Mouse (Mus musculus): ENCODE measurements at regions not wholly inside any gene's neighbourhood (a gene's known extent, or its start where the extent isn't known, plus 50 kb on each side); places are given as distances from the start of the nearest gene placed in this dataset.

DNA sequence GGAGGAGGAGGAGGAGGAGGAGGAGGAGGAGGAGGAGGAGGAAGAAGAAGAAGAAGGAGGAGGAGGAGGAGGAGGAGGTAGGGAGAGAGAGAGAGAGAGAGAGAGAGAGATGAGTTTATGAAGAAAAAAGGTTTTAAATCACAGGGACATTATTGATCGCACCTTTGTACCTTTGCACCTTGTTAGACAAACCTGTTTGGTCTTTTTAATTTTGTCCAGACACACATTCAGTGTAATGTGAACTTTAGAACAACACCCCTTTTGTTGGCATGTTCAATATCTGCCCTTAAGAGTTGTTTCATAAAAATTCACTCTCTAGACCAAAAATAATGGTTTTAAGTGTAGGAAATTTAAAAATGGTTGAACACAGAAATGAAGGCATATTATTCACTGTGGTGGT is 527.5 kb upstream of the Gm5415 start:
- intact Hi-C loops (cut with DNase I) = no loop called here

DNA sequence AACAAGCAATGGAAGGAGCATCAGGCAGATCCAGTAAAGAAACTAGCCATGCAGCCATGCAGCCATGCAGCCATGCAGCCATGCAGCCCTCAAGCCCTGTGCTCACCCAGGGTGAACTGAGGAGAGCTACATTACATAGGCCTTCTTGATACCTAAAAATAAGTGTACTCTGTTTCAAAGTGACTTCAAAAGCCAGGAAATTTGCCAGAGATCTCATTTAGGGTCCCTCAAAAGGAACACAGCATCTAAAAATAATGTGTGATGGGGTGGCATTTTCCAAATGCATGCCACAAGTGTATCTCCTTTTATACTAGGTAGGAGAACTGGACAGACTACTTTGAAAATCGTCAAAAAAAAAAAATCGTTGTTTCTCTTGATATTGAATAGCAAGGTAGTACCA is 510.9 kb upstream of the Gm5415 start:
- DNase-seq (ENCODE audit: low spot score in 2 of 2) = no peak
- intact Hi-C loops (cut with DNase I) = no loop called here

More for the DNA sequence above, 527.5 kb upstream of the Gm5415 start:
- DNase-seq (ENCODE audit: low spot score in 2 of 2) = no peak

DNA sequence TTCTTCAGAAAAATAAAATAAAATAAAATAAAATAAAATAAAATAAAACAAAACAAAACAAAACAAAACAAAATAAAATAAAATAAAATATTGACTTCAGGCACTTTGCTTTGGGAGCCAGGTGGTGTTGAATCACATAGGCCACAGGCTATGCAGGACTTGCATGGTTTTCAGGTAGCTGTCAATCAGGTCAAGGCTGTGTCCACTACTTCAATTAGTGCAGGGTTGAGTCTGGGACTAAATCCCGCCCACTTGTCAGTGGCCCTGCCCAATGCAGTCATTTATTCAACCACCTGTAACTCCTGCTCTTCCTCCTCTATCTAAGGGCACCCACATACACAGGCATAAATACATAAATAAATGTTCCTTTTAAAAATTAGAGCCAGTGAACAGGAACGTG is 497.3 kb upstream of the Gm5415 start:
- intact Hi-C loops (cut with DNase I) = no loop called here
- no peak for DNase-seq (ENCODE audit: low spot score in 2 of 2)

DNA sequence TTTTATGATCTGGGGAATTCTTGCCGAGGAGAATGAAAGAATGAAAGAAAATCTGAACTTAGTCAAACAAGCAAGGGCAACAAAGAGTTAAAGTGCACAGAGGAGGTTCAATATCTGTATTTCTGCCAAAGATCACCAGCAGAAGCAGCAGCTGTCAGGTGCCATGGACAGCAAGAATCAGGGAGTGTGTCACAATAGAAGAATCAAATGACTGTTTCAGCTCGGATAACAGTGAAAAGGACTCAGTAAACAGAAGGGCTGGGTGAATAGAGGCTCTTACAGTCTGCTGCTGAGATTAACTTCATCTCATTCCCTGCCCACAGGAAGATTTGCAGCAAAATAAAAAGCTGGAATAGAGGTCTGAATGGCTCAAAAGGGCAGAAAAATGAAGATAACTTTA is 495.3 kb upstream of the Gm5415 start:
- DNase-seq (ENCODE audit: low spot score in 2 of 2) = peak in 1 of 2 experiments; percentile 9
- intact Hi-C loops (cut with DNase I) = no loop called here

DNA sequence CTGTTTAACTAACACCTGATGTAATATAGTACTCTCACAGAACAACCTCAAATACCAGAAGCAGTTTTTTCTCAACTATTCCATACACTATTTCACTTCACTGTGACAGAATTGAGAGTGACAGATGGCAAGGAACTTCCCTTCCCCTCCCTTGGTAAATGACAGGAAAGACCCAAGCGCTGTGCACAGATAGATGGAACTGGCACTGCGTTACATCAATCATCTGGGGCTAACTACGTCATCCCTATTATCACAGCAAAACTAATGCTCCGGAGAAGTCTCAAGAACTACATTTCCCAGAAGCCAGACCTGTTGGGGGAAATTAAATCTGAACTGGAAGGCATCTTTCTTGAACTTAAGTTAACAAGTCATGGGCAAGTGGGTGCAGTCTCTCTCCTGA is 493.6 kb upstream of the Gm5415 start:
- intact Hi-C loops (cut with DNase I) = no loop called here
- DNase-seq (ENCODE audit: low spot score in 2 of 2) = no peak

DNA sequence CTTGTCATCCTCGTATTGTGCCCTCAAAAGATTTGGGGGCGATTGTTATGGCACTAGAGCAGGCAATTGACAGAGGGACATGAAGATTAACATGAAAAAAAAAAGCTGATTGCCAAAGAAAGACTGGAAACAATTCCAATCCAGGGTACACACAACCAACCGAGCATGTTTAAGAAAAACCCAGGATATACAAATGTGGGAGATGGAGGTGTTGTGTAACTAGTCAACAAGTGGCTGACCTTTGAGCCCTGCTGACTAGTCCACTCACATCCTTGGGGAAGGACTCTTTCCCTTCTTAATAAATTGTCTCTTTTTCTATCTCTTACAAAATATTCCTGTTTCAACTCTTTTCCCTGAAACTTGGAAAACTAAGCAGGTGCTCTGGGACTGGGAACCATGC is 484.9 kb upstream of the Gm5415 start:
- intact Hi-C loops (cut with DNase I) = no loop called here
- DNase-seq (ENCODE audit: low spot score in 2 of 2) = no peak

DNA sequence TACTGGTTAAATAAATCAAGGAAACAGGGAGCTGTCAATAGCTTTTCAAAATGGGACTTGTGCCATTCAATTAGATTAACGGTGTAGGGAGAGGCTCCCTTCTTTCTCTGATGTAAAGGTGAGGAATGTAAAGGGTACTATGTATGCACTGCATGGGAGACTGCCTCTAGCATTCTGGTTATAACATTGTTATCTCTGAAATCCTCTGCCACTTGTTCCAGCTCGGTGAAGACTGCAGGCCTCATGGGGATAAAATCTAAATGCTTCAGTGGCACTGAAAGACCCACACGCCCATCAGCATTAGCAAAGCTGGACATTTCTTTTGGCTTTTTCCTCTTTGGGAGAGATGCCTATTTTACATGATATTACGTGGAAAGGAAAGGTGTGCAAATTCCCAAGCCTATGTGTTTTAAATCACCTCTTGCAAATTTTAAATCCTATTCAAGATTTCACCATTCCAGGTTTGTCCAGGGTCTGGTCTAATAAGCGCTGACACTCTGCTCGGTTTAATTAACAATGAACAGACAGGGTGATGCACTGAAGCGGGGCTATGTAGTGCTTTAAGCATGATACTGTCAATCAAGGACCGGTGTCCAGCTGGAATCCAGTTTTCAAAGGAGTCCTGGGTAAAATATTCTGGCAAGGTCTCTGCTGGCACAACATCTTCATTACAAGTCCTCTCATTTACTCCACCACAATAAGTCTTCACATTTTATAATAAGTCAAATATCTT is 479.8 kb upstream of the Gm5415 start:
- intact Hi-C loops (cut with DNase I) = no loop called here
- DNase-seq (ENCODE audit: low spot score in 2 of 2) = no peak

DNA sequence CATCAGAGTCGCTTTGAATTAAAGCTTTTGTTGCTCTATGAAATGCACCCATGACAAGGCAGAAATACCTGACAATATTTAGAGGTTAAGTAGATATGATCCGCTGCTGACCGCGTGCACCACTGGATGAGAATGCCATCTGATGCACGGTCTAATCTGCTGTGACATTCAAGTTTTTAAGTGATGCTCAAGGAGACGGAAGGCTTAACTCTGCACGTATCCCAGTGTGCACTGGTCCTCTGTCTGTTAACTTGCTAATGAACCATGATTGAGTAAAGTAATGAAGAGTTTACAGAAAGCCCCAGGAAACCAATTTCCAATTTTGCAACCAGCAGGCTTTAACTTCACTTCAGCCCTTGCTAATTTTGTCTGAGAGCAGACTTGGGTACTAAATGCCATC is 478.3 kb upstream of the Gm5415 start:
- intact Hi-C loops (cut with DNase I) = no loop called here
- DNase-seq (ENCODE audit: low spot score in 2 of 2) = no peak

DNA sequence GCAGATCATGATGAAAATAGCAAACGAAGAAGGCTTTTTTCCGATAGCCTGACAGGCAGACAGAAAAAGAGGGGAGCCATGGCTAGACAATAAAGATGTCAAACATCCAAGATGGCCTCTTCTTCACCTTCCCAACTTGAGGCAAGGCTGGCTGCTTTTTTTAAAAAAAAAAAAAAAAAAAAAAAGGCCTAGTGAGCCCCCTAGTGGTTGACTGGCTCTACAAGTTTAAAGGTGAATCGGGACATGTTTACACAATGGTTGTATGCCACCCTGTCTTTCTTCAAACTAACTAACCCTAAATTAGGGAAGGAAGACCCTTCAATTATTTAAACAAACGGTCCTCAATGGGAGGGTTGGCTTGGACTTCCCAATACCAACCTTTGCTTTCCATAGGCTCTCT is 475.8 kb upstream of the Gm5415 start:
- DNase-seq (ENCODE audit: low spot score in 2 of 2) = no peak
- intact Hi-C loops (cut with DNase I) = no loop called here

DNA sequence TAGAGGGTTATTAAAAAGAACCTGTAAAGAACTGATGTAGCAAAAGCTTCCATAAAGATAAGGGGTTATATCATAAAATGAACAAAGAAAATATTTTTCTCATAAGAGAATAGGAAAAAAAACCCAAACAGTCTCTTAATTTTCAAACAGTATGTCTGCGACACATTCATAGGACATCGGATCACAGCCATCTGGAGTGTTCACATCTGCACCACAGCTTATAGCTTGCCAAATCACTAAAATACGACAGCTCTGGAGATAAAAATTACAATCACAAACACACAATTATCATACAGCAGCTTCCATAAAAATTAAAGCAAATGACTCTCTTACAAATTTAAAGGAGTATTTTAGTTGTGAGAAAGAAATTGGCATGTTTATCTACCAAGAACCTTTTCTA is 456.9 kb upstream of the Gm5415 start:
- DNase-seq (ENCODE audit: low spot score in 2 of 2) = no peak
- intact Hi-C loops (cut with DNase I) = no loop called here

DNA sequence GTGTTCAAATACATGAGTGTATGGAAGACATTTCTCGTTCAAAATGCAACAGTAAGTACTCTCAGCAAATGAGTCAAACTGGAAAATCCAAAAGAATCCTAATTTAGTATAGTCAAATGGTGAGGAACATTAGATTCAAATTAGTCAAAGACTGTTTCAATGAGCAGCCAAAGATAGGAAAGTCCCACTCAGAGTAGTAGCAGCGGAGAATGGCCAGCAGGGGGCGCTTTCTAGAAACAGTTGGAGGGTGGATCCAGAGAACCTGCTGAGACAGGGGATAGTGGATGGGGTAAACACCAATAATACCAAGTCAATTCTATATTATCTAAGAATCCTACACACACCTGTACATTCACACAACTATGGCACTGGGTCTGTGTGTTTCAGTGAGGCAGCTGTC is 417.9 kb upstream of the Gm5415 start:
- DNase-seq (ENCODE audit: low spot score in 2 of 2) = no peak
- intact Hi-C loops (cut with DNase I) = no loop called here

DNA sequence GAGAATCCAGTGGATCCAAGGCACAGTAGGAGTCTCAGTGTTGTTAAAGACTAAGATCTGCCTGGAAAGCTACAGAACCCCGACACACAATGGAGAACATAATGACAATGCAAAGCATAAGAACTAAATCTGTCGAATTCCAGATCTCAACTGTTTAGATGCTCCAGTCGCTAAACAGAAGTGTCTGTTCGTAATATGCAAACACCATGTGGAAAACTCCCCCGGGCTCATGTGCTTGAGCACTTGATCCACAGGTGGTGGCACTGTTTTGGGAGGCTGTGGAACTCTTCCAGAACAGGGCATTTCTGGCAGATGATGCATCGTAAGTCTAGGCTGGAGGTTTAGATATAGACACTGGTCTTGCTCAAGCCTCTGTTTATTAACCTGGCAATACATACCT is 412.2 kb upstream of the Gm5415 start:
- peak in 1 of 2 experiments; percentile 10 for DNase-seq (ENCODE audit: low spot score in 2 of 2)
- intact Hi-C loops (cut with DNase I) = no loop called here

DNA sequence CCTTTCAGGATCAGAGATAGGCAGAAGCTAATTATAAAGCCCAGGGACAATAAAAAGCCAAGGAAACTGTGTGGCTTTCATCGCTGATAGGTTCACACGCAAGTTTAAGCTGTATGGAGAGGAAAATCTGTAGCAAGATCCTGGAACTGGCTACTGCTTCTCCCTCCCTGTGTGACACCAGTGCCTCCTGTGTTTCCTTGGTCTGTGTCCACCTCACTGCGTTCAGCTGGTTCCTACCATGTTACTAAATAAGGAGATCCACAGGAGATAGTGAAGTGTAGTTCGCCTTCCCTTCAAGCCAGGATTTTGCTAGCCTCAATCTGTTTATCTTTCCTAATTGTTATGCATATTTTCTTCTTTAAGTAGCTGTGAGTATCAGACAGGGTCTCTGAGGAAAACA is 399.2 kb upstream of the Gm5415 start:
- no peak for DNase-seq (ENCODE audit: low spot score in 2 of 2)
- intact Hi-C loops (cut with DNase I) = no loop called here

DNA sequence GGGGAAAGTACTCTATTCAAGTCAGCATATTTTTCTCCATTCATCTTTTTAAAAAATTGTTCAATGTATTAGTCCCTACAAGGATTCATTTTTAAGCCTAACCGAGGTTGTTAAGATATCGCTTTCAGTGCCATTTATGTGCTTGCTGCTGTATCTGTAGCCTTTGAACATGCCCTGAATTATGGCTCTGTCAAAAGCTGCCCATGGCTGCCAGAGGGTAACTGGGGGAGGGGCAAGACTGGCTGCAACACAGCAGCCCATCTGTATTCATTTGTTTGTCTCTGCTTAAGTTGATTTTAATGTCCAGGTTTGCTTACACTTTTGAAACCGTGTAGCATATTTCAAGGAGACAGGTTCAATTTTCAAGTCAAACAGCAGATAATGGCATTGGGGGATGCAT is 383.3 kb upstream of the Gm5415 start:
- intact Hi-C loops (cut with DNase I) = no loop called here
- no peak for DNase-seq (ENCODE audit: low spot score in 2 of 2)

DNA sequence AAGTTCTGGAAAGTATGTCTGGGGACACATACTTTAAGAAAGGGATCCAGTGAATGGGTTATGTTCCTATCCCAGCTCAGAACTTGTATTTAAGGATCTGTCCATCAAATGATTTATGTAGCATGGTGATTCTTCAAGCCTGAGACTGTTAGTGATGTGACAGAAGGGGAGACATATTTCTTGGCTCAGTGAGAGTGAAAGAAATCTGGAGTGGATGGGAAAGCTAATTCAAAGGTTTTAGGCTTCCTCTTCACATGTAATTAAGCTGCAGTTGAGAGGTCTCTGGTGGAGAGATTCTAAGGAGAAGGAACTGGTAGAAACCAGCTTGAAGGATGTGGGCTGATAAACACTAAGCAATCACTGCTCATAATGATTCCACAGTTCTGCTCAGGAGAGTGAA is 355.3 kb upstream of the Gm5415 start:
- no peak for DNase-seq (ENCODE audit: low spot score in 2 of 2)
- intact Hi-C loops (cut with DNase I) = no loop called here

DNA sequence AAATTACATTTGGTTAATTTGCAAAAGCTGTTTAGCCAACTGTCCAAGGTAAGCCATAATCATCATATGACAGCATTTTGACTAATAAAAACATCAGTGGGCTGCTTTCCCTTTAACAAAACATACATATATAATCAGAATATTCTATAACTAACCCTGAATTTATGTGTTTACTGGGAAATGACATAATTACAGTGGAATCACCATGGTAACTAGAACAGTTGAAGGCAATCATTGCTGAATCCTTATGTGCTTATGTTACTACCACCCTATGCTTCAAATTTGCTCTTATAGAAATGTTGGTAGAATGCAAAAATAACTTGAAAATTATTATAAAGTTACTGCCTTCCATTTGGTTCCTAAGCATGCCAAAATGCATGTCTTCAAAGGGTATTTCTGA is 340.6 kb upstream of the Gm5415 start:
- intact Hi-C loops (cut with DNase I) = no loop called here

DNA sequence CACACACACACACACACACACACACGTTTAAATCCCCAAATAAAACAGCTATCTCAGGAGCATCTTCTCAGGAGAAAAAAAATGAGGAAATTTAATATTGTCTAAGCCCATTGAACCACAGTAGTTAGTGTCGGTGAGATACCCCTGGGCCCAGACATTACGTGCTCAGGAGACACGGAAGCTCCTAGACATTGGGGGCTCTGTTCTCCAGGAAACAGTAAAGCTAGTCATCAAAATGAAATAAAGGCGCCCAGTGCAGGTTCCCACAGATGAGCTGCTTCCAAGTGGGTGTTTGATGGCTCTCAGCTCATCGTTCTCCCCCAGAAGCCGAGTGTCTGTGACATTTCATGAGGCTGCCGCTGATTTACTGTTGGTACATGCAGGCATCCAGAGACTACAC is 325.8 kb upstream of the Gm5415 start:
- intact Hi-C loops (cut with DNase I) = no loop called here
- peak; percentile 9 to 15 for DNase-seq (ENCODE audit: low spot score in 2 of 2)

More for the DNA sequence above, 340.6 kb upstream of the Gm5415 start:
- no peak for DNase-seq (ENCODE audit: low spot score in 2 of 2)

DNA sequence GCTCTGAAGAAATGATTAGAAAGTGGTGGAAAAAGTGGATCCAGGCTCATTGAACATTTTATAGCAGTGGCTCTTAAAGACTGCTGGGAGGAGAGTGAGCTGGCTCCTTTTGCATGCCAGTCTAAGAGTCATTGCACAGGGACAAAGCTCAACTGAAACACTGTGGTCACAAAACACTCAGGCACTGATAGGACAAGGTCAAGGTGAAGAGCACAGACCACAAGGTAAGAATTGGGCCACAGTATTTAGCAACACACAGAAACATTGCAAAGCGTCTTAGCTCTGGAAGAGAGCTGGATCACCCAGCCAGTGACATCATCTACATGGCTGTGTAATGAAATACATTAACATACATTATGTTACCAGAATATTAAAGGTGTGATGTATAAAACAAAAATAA is 319.0 kb upstream of the Gm5415 start:
- intact Hi-C loops (cut with DNase I) = no loop called here
- DNase-seq (ENCODE audit: low spot score in 2 of 2) = no peak

DNA sequence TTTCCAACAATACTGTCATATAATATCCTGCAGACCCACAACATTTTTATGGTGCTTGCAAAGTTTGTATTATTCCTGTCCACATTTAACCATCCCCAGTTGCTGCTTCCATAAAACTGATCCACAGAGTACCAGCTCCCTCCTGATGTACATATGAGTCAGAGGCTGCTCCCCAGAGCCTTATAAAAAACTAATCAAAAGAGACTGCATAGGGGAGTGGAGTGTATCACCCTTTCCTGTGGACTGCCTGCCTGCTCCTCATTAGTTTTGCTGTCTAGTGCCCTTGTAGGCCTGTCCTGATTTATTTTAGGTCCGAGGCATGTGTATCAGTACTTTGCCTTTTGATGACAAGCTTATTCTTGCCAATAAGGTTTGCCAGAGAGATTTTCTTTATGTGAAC is 310.9 kb upstream of the Gm5415 start:
- intact Hi-C loops (cut with DNase I) = no loop called here
- no peak for DNase-seq (ENCODE audit: low spot score in 2 of 2)

Data from left cerebral cortex, postnatal 14 days (tissue).